Mouse (Mus musculus) gonadal fat pad, adult 2 months (tissue): Measurements from ENCODE around the gene Tnks2. TPM values are rescaled to one million over a fixed set of nuclear protein-coding genes. Genes with fewer than 3 reads are reported as not detected.
"Not testable (repeated sequence)": the region's sequence is repeated elsewhere in the genome, so short reads cannot be mapped to it uniquely, and the experiment has no call there.

Experiments
- DNase-seq: peaks from one replicate; pipeline ENCODE4 v3.0.0-alpha.2; 2012; ENCODE audit warnings: low read depth
- polyA plus RNA-seq: library from polyadenylated mRNA; depleted of rRNA; stranded (reverse); fragments of >200 nt; gene quantifications from 2 replicates; pipeline ENCODE4 v1.2.3, GENCODE M21; 2012

Gene Tnks2
- polyA plus RNA-seq, 1 experiment = 33.7 TPM

GRCm38 (mm10) chr19:36822701-36823100 lies 11.3 kb upstream of the Tnks2 start:
- DNase-seq = no peak

GRCm38 (mm10) chr19:36827650-36828049 lies 6.4 kb upstream of the Tnks2 start:
- DNase-seq = no peak

- DNase-seq = no peak
These were observed 5.7 kb upstream of the Tnks2 start for GRCm38 (mm10) chr19:36828322-36828721.

- DNase-seq = no peak
These were observed 863 bp upstream of the Tnks2 start for GRCm38 (mm10) chr19:36832951-36833787.

GRCm38 (mm10) chr19:36834532-36835431 lies 750 bp downstream of the Tnks2 start:
- DNase-seq = peak; percentile 68

GRCm38 (mm10) chr19:36836035-36836434 lies 2.0 kb downstream of the Tnks2 start:
- no peak for DNase-seq

GRCm38 (mm10) chr19:36840301-36840700 lies 6.3 kb downstream of the Tnks2 start:
- no peak for DNase-seq

GRCm38 (mm10) chr19:36843866-36844265 lies 9.8 kb downstream of the Tnks2 start:
- DNase-seq = no peak

GRCm38 (mm10) chr19:36845924-36846323 lies 11.9 kb downstream of the Tnks2 start:
- DNase-seq = no peak

- no peak for DNase-seq
These were observed 19.8 kb downstream of the Tnks2 start for GRCm38 (mm10) chr19:36853831-36854230.

- no peak for DNase-seq
These were observed 23.8 kb downstream of the Tnks2 start for GRCm38 (mm10) chr19:36857851-36858250.

GRCm38 (mm10) chr19:36860393-36860792 lies 26.4 kb downstream of the Tnks2 start:
- no peak for DNase-seq

- DNase-seq = no peak
These were observed 31.9 kb downstream of the Tnks2 start for GRCm38 (mm10) chr19:36865905-36866304.

GRCm38 (mm10) chr19:36867416-36867815 lies 33.4 kb downstream of the Tnks2 start:
- DNase-seq = no peak

- not testable (repeated sequence) for DNase-seq
These were observed 34.6 kb downstream of the Tnks2 start for GRCm38 (mm10) chr19:36868675-36869074.

- peak; percentile 58 for DNase-seq
These were observed 40.6 kb downstream of the Tnks2 start for GRCm38 (mm10) chr19:36874651-36875050.

- DNase-seq = no peak
These were observed 43.3 kb downstream of the Tnks2 start for GRCm38 (mm10) chr19:36877329-36877728.

GRCm38 (mm10) chr19:36878743-36879495 lies 44.9 kb downstream of the Tnks2 start:
- DNase-seq = no peak

- no peak for DNase-seq
These were observed 49.1 kb downstream of the Tnks2 start for GRCm38 (mm10) chr19:36883119-36883518.

- DNase-seq = no peak
These were observed 52.3 kb downstream of the Tnks2 start for GRCm38 (mm10) chr19:36886316-36886715.

- no peak for DNase-seq
These were observed 53.7 kb downstream of the Tnks2 start for GRCm38 (mm10) chr19:36887706-36888105.

GRCm38 (mm10) chr19:36891746-36892145 lies 57.7 kb downstream of the Tnks2 start:
- DNase-seq = no peak
